Mouse (Mus musculus) kidney, adult 2 months (tissue): ENCODE results near the gene Sdr42e1.

Source experiments
- CTCF ChIP-seq: fragments of 200-500 bp; conservative IDR thresholded peaks from 2 replicates; pipeline ENCODE4 v1.5.1; 2011; ENCODE audit warnings: low read depth, mild to moderate bottlenecking, control low read depth, low read length, moderate library complexity, mixed read lengths; ENCODE audit not compliant: insufficient read depth, insufficient read length
- POLR2A ChIP-seq: fragments of 200-500 bp; IDR thresholded peaks from one replicate; pipeline ENCODE4 v1.6.1; 2011; ENCODE audit warnings: low read depth, low read length, control low read depth

- TF ChIP-seq CTCF (no peak), POLR2A (no peak)
These were observed 3.0 kb downstream of the Sdr42e1 start for GRCm38 (mm10) chr8:117670461-117670860.
